Mouse (Mus musculus): ENCODE results near the gene Mov10. TPM values are rescaled to one million over a fixed set of nuclear protein-coding genes. Genes with fewer than 3 reads are reported as not detected.
A peak's percentile ranks its signal among the peaks of the same experiment; 100 is the strongest.

The Mov10 gene
- polyA plus RNA-seq, 1 experiment from 2014 or later, result 9.1 TPM

DNA sequence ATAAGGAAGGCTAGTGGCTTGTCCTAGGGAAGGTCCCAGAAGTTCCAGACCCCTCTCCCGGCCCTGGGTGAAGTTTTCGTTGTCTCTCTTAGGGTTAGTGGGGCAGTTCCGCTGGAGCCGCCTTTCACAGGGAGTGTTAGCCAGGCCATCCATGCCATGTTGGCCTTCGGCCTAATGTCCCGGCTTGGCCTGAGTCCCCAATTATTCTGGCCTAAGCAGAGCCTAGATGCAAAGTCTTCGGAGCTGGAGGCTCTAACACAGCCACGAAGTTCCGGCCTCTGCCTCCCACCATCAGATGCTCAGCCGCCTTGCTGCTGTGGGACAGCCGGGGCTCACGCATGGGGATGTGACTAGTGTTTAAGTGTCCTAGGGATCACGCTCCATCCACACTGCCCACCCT lies 28.5 kb downstream of the Mov10 start:
- Histone ChIP-seq H3K27ac (replicated peaks) (peak overlapping the region; percentile 77), H3K9me3 (no peaks in the 10 kb centered on the region), H3K4me1 (replicated peaks) (peaks cover 41% of the 10 kb centered on the region), H3K36me3 (no peaks in the 10 kb centered on the region), H3K4me3 (peak overlapping the region; percentile 55), H3K4me2 (peak overlapping the region; percentile 96), H3K9ac (peak overlapping the region; percentile 51; the same call in 1 of the 2 replicates), H3K27me3 (peaks cover 12% of the 10 kb centered on the region)
- ATAC-seq (ENCODE audit: low FRiP score, low read depth), result no peak
- 40% methylated on average over 13 of the region's 13 CpGs for WGBS

DNA sequence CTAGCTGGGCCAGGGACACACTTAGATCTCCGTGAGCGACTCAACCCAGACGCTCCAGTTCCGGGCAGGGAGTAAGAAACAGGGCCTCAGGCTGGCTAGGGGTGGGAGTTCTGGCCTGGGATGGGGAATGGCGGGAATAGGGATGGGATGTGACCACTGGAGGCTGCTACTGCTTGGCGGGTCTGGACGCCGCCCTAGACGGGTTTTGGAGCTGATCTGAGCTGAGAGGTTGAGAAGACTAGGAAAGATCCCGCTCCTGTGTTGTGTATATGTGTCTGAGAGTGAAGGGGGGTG lies 29.1 kb downstream of the Mov10 start:
- H3K4me3 ChIP-seq, result peak overlapping the region; percentile 55
- WGBS, result 5% methylated on average over 10 of the region's 10 CpGs
- peak overlapping the region; percentile 96 for H3K4me2 ChIP-seq
- no peaks in the 10 kb centered on the region for H3K9me3 ChIP-seq
- no peaks in the 10 kb centered on the region for H3K36me3 ChIP-seq
- H3K9ac ChIP-seq, result peak overlapping the region; percentile 51
- peaks cover 18% of the 10 kb centered on the region for H3K27me3 ChIP-seq
- H3K4me1 ChIP-seq (replicated peaks), result peaks cover 39% of the 10 kb centered on the region
- ATAC-seq (ENCODE audit: low FRiP score, low read depth), result peak; percentile 9; the same call in 1 of the 2 replicates
- peak overlapping the region; percentile 77 for H3K27ac ChIP-seq (replicated peaks)

DNA sequence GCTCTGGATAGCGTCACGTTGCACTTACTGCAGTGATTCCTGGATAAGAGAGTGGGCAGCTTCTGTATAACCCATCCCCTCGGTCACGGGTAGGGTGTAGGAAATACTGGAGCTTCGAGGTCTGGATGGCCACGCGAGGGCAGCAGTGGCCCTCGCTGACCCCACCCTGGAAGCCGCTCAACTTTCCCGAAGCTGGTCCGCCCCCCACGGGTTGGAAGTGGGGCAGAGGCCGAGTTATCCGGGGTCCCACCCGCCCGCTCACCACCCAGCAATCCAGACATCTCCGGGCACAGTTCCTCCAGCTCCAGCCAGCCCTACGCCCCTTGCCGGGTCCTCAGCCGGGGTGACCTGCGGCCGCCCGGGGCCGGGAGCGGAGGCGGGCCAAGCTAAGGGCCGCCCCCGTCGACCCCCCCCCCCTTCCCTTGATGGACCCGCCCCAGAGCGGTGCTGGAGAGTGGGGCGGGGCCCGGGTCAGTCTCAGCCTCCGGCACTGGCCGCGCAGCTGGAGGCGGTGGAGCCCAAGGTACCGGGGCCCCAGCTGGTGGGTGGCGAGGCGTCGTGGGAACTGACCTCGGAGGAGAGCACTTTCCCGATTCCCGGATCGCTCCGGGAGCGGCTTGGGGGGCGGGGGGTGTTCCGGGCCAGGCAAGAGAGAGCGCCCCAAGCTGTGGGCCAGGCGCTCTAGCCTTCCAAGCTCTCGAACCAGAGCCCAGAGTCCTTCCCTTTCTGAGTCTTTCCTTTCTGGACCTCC lies 29.6 kb downstream of the Mov10 start:
- H3K9ac ChIP-seq, result peak overlapping the region; percentile 51
- WGBS, result under 1% methylated on average over 43 of the region's 52 CpGs
- no peaks in the 10 kb centered on the region for H3K36me3 ChIP-seq
- no peaks in the 10 kb centered on the region for H3K9me3 ChIP-seq
- peak; percentile 86 for ATAC-seq (ENCODE audit: low FRiP score, low read depth)
- peak overlapping the region; percentile 96 for H3K4me2 ChIP-seq
- H3K27ac ChIP-seq (replicated peaks), result peak overlapping the region; percentile 77
- peaks cover 34% of the 10 kb centered on the region for H3K4me1 ChIP-seq (replicated peaks)
- peak overlapping the region; percentile 55 for H3K4me3 ChIP-seq
- H3K27me3 ChIP-seq, result peaks cover 23% of the 10 kb centered on the region

DNA sequence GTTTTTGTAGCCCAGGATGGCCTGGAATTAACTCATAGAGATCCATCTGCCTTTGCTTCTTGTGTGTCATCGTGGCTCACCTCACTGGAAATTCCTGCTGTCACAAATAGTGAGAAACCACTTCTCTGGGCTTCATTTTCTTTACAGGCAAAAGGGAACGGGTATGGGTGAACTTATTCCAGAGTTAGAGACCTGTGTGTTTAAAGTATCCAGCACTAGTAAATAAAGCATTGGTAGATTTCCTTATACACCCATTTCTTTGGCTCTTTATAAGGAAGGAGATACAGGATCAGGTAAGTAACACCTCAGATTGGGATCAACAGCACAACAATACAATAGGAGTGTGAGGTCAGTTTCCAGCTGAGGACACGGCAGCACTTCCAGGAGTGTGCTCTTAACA lies 30.3 kb downstream of the Mov10 start, which contains the start of gene Rhoc:
Gene Rhoc (plus strand): TSS at position 301 of the 400 bp plus-strand sequence.
- Histone ChIP-seq H3K27me3 (peaks cover 30% of the 10 kb centered on the region), H3K9me3 (no peaks in the 10 kb centered on the region), H3K4me3 (peak within 1 kb of the TSS; percentile 55), H3K27ac (replicated peaks) (peak within 1 kb of the TSS; percentile 77), H3K36me3 (no peaks in the 10 kb centered on the region), H3K9ac (peak within 1 kb of the TSS; percentile 51), H3K4me1 (replicated peaks) (peaks cover 28% of the 10 kb centered on the region), H3K4me2 (peak within 1 kb of the TSS; percentile 96)
- ATAC-seq (ENCODE audit: low FRiP score, low read depth), result no peak
- WGBS, result 43% methylated on average over 3 of the region's 3 CpGs

DNA sequence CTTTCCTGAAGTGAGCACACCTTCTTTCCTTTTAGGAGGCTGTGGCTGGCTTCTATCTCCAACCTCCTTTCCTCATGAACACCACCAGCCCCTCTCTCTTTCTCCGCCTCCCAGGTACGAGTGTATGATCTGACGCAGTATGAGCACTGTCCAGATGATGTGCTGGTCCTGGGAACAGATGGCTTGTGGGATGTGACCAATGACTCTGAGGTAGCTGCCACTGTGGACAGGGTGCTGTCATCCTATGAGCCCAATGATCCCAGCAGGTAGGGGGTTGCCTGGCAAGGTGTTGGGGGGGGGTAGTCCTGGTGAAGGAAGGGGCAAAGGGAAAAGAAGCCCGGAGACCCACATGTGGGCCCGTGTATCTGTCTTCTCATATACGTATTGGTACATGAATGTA lies 33.1 kb downstream of the Mov10 start:
- Histone ChIP-seq H3K4me1 (replicated peaks) (peaks cover 37% of the 10 kb centered on the region), H3K9ac (no peak overlapping the region), H3K9me3 (no peaks in the 10 kb centered on the region), H3K27ac (replicated peaks) (no peak overlapping the region), H3K4me3 (no peak overlapping the region), H3K27me3 (peaks cover 57% of the 10 kb centered on the region), H3K36me3 (no peaks in the 10 kb centered on the region), H3K4me2 (no peak overlapping the region)
- no peak for ATAC-seq (ENCODE audit: low FRiP score, low read depth)
- WGBS, result 89% methylated on average over 6 of the region's 6 CpGs

DNA sequence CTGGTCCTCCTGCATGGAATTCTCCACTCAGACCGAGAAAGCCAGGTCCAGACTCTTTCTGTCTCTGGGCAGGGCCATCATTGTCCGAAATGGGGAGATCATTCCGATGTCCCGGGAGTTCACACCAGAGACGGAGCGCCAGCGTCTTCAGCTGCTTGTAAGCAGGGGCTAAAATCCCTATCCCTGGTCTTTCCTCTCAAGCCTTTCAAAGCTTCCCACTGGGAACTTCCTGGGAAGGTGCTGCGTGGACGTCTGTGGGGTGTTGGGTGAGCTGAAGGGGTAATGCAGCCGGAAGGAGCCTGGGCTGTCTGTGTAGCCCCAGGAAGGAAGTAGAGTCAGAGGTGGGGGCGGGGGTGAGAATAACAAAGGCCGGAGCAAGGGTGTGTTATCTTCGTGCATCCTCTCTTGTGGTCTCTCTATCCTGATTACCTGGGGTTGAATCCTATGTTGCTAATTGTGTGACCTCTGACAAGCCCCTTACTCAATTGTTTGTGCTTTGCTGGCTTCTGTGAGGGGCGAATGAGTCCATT lies 34.3 kb downstream of the Mov10 start:
- Histone ChIP-seq H3K9ac (no peak overlapping the region), H3K27me3 (peaks cover 65% of the 10 kb centered on the region), H3K4me1 (replicated peaks) (peaks cover 26% of the 10 kb centered on the region), H3K27ac (replicated peaks) (no peak overlapping the region), H3K4me2 (no peak overlapping the region), H3K9me3 (no peaks in the 10 kb centered on the region), H3K36me3 (no peaks in the 10 kb centered on the region), H3K4me3 (no peak overlapping the region)
- no peak for ATAC-seq (ENCODE audit: low FRiP score, low read depth)
- 37% methylated on average over 14 of the region's 14 CpGs for WGBS

DNA sequence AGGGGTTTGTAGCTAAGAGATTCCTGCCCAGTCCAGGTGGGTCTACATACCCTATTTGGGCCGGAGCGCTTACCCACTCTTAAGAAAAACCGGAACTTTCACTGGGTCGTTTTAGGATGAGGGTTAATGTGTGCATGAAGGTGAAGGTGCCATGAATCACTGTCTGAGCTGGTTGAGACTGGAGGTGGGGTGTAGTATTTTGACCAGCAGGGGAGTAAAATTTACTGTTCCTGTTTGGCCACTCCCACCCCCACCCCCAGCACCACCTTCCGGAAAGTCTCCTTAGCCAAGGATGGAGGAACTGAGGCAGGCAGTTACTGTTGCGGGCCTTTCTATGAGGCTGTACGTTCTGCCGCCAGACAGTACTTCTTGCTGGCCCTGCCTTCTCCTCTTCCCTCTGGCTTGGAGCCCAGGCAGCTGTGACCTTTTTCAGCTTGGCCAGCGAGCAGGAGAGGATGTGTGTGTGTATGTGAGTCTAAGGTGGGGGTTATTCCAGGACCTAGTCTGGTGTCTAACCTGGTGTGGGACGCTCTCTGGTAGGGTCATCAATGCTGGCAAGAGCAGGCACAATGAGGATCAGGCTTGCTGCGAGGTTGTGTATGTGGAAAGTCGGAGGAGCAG lies 36.2 kb downstream of the Mov10 start:
- no peaks in the 10 kb centered on the region for H3K9me3 ChIP-seq
- H3K4me2 ChIP-seq, result peak overlapping the region; percentile 95
- H3K4me1 ChIP-seq (replicated peaks), result peaks cover 20% of the 10 kb centered on the region
- peak overlapping the region; percentile 45; the same call in 1 of the 2 replicates for H3K4me3 ChIP-seq
- no peaks in the 10 kb centered on the region for H3K36me3 ChIP-seq
- H3K27ac ChIP-seq (replicated peaks), result no peak overlapping the region
- H3K9ac ChIP-seq, result no peak overlapping the region
- no peak for ATAC-seq (ENCODE audit: low FRiP score, low read depth)
- H3K27me3 ChIP-seq, result peaks cover 84% of the 10 kb centered on the region
- WGBS, result 20% methylated on average over 12 of the region's 12 CpGs

DNA sequence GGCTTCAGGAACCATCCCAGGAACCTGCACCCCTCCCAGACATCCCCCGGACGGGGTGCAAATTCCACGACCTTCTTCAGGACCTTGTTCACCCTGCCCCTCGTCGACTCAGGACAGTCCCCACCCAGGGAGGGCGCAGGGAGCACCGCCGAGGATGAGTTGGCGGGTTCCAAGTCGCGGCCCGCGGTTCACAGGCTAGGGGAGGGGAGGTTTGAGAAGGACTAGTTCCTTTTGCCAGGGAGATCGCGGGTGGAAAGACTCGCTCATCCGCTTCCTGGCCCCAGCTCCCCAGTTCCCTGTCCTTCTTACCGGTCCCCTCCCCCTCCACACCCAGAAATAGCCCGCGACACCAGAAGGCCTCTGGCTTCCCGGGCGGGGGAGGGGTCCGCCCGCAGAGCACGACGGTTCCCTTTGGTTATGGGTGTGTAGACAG lies 36.9 kb downstream of the Mov10 start, which contains the start of gene Fam19a3:
Gene Fam19a3 (minus strand): TSS at position 370 of the 433 bp plus-strand sequence.
- Histone ChIP-seq H3K9ac (peak within 1 kb of the TSS; percentile 29), H3K4me1 (replicated peaks) (peaks cover 23% of the 10 kb centered on the region), H3K4me2 (peak within 1 kb of the TSS; percentile 95), H3K4me3 (peak within 1 kb of the TSS; percentile 45), H3K27ac (replicated peaks) (no peak within 1 kb of the TSS), H3K27me3 (peaks cover 91% of the 10 kb centered on the region), H3K36me3 (no peaks in the 10 kb centered on the region), H3K9me3 (no peaks in the 10 kb centered on the region)
- ATAC-seq (ENCODE audit: low FRiP score, low read depth), result peak; percentile 20; the same call in 1 of the 2 replicates
- under 1% methylated on average over 26 of the region's 26 CpGs for WGBS

DNA sequence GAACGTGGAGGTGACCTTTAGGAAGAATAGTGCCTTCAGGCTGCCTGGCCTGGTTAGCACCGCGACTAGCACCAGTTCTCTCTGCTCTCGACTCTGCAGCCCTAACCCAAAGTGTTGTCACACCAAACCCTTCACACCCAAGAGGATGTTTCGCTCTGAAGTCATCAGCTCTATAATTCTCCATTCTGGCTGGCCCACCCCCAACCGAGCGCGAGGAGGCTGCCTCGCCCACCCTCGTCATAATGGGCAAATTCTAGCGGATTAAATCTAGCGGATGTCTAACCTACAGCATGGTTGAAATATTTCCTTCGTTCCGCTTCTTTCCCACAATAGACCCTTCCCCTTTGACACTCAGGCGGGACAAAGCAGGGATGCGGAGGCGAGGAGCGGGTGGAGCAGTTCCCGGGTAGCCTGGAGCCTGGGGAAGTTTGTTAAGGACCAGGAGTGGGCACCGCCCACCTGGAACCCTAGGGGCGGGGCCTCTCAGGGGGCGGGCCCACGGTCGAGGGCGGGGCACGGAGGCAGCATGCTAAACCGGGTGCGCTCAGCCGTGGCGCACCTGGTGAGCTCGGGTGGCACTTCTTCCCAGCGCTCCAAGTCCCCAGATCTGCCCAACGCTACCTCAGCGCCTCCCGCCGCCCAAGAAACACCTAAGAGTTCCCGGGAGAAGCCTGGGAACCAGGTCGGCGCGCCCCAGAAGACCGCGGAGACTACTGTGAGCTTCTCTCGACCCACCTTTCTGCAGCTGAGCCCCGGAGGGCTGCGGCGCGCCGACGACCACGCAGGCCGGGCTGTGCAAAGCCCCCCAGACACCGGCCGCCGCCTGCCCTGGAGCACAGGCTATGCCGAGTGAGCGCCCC lies 37.6 kb downstream of the Mov10 start, which contains the start of gene Ppm1j:
Gene Ppm1j (plus strand): TSS at position 496 of the 860 bp plus-strand sequence.
- Histone ChIP-seq H3K36me3 (no peaks in the 10 kb centered on the region), H3K4me1 (replicated peaks) (peaks cover 23% of the 10 kb centered on the region), H3K4me2 (peak within 1 kb of the TSS; percentile 95), H3K9ac (peak within 1 kb of the TSS; percentile 29), H3K27ac (replicated peaks) (no peak within 1 kb of the TSS), H3K27me3 (peaks cover 98% of the 10 kb centered on the region), H3K4me3 (peak within 1 kb of the TSS; percentile 45), H3K9me3 (no peaks in the 10 kb centered on the region)
- peak; percentile 16; the same call in 1 of the 2 replicates for ATAC-seq (ENCODE audit: low FRiP score, low read depth)
- WGBS, result 2% methylated on average over 56 of the region's 56 CpGs

DNA sequence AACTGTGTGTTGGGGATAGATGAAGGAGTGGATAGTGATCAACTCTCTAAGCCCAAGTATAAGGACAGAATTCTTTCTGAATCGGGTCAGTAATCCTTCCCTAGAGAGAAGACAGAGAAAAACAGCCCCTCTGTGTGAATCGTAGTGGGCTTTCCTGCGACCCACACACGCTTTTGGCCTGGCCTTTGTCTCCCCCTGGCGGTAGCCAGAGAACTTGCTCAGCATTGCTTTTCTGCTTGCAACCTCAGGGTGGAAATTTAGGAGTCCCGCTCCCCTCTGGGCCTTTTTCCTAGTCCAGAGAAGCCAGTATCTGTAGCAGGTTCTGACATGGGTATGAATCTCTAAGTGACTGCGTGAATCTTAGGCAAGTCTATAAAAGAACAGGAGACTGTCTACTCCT lies 38.4 kb downstream of the Mov10 start:
- Histone ChIP-seq H3K27ac (replicated peaks) (no peak overlapping the region), H3K4me1 (replicated peaks) (peaks cover 23% of the 10 kb centered on the region), H3K4me3 (no peak overlapping the region), H3K9me3 (no peaks in the 10 kb centered on the region), H3K9ac (no peak overlapping the region), H3K27me3 (peaks cover 95% of the 10 kb centered on the region), H3K36me3 (no peaks in the 10 kb centered on the region), H3K4me2 (no peak overlapping the region; the same call in 1 of the 2 replicates)
- no peak for ATAC-seq (ENCODE audit: low FRiP score, low read depth)
- WGBS, result under 1% methylated on average over 7 of the region's 7 CpGs

DNA sequence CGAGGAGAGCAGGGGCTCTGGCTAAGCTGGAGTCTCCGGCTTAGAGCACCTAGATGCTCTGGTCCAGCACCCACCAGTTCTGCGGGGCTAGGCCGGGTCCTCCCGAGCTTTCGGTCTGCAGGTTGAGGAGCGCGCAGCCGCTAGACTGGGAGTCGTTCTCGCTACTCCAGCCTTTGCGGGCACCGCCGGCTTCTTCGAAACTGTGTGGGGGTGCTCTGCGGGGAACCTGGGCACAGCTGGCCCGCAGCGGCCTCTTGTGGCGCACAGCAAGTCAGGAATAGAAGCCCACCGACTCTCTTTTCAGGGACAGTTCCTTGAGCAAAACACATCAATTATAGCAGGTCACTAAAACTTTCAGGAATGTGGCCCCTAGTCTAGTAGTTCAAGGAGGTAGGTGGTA lies 41.0 kb downstream of the Mov10 start:
- H3K9ac ChIP-seq, result no peak overlapping the region
- H3K27ac ChIP-seq (replicated peaks), result no peak overlapping the region
- H3K27me3 ChIP-seq, result peaks cover 68% of the 10 kb centered on the region
- no peak for ATAC-seq (ENCODE audit: low FRiP score, low read depth)
- H3K4me2 ChIP-seq, result peak overlapping the region; percentile 66
- H3K36me3 ChIP-seq, result no peaks in the 10 kb centered on the region
- peaks cover 23% of the 10 kb centered on the region for H3K4me1 ChIP-seq (replicated peaks)
- WGBS, result 2% methylated on average over 20 of the region's 20 CpGs
- peak overlapping the region; percentile 36 for H3K4me3 ChIP-seq
- no peaks in the 10 kb centered on the region for H3K9me3 ChIP-seq
